ENCODE assay signal across 12 mouse cellular contexts in genomic region chr2:160328886-160329285, GRCm38 (mm10). TPM values are rescaled to one million over a fixed set of nuclear protein-coding genes. Genes with fewer than 3 reads are reported as not detected.
A peak's percentile ranks its signal among the peaks of the same experiment; 100 is the strongest.
DNase-seq lines count a peak whose midpoint lies in the region; ATAC-seq and TF ChIP-seq lines count a peak whose summit lies in the region.
"Had no signal": no experiment of that assay in that cellular context is flagged by ENCODE, and none has a peak within 500 bp of the region (broad histone marks: within the 10 kb centered on the region; RNA-seq: fewer than 3 reads in every experiment).

No protein-coding gene starts in this region.

- H3K27ac ChIP-seq in cerebellum, adult 2 months (ENCODE audit: insufficient read depth, low read length) = no peak overlapping the region
- H3K27ac ChIP-seq in liver, adult 2 months (replicated peaks; ENCODE audit: insufficient read depth, low read depth, low read length) = no peak overlapping the region
- no peak overlapping the region for H3K27ac ChIP-seq in liver, embryonic 12.5 days
- H3K27ac ChIP-seq in midbrain, embryonic 14.5 days (replicated peaks; ENCODE audit: low read depth, low read length) = no peak overlapping the region
- no peak overlapping the region for H3K27ac ChIP-seq in heart, embryonic 12.5 days (ENCODE audit: poor library complexity, severe bottlenecking)
- H3K27ac ChIP-seq: heart, embryonic 13.5 days; layer of hippocampus, adult 2 months; liver, embryonic 15.5 days had no signal

- TF ChIP-seq CTCF in cerebellum, adult 2 months (IDR thresholded peaks at IDR 0.05; ENCODE audit: borderline replicate concordance, insufficient read depth, low read depth, low read length) = no peak
- no peak for TF ChIP-seq CTCF in liver, adult 2 months (IDR thresholded peaks at IDR 0.05; ENCODE audit: low read depth, low read length)

- H3K4me3 ChIP-seq in cerebellum, adult 2 months (replicated peaks; ENCODE audit: insufficient read depth, low read depth, low read length) = no peak overlapping the region
- H3K4me3 ChIP-seq in liver, adult 2 months (ENCODE audit: insufficient read depth, low read depth, low read length) = no peak overlapping the region
- no peak overlapping the region for H3K4me3 ChIP-seq in liver, embryonic 12.5 days
- H3K4me3 ChIP-seq in midbrain, embryonic 14.5 days (replicated peaks; ENCODE audit: low read depth, low read length) = no peak overlapping the region
- no peak overlapping the region for H3K4me3 ChIP-seq in heart, embryonic 12.5 days
- H3K4me3 ChIP-seq: heart, embryonic 13.5 days; layer of hippocampus, adult 2 months; liver, embryonic 15.5 days; myocyte had no signal

- no peaks in the 10 kb centered on the region for H3K36me3 ChIP-seq in liver, adult 2 months (ENCODE audit: control insufficient read depth, insufficient read depth, low read length)
- H3K36me3 ChIP-seq in liver, embryonic 12.5 days = no peaks in the 10 kb centered on the region
- no peaks in the 10 kb centered on the region for H3K36me3 ChIP-seq in midbrain, embryonic 14.5 days (ENCODE audit: control insufficient read depth, insufficient read depth, low read length)
- no peaks in the 10 kb centered on the region for H3K36me3 ChIP-seq in heart, embryonic 12.5 days
- H3K36me3 ChIP-seq: heart, embryonic 13.5 days; liver, embryonic 15.5 days had no signal

- no peak for ATAC-seq in liver, embryonic 12.5 days
- ATAC-seq in midbrain, embryonic 14.5 days (ENCODE audit: low FRiP score, low TSS enrichment) = no peak
- ATAC-seq in heart, embryonic 12.5 days (ENCODE audit: insufficient number of reproducible peaks, low FRiP score) = no peak

- no peak overlapping the region for H3K4me2 ChIP-seq in liver, embryonic 12.5 days
- H3K4me2 ChIP-seq in midbrain, embryonic 14.5 days (ENCODE audit: low read length) = no peak overlapping the region
- no peak overlapping the region for H3K4me2 ChIP-seq in heart, embryonic 12.5 days
- H3K4me2 ChIP-seq: heart, embryonic 13.5 days; liver, embryonic 15.5 days had no signal

- DNase-seq in cerebellum, postnatal 14 days = peak; percentile 17
- no peak for DNase-seq in cerebellum, adult 2 months
- DNase-seq in liver, adult 2 months (ENCODE audit: extremely low read depth, low read depth, low spot score) = peak; percentile 24
- DNase-seq in layer of hippocampus, postnatal 14 days (ENCODE audit: low spot score in 2 of 2) = peak; percentile 8 to 27
- DNase-seq in thymus, postnatal 0 days (ENCODE audit: low spot score) = peak; percentile 20
- no peak for DNase-seq in midbrain, embryonic 14.5 days

- no peaks in the 10 kb centered on the region for H3K79me2 ChIP-seq in liver, adult 2 months (ENCODE audit: control insufficient read depth, insufficient read depth, low read length)

- no peaks in the 10 kb centered on the region for H3K4me1 ChIP-seq in cerebellum, adult 2 months (ENCODE audit: control insufficient read depth, insufficient read depth, low read length)
- peaks cover 25% of the 10 kb centered on the region for H3K4me1 ChIP-seq in liver, adult 2 months (ENCODE audit: control insufficient read depth, insufficient read depth, low read length)
- H3K4me1 ChIP-seq in liver, embryonic 12.5 days = peaks cover 16% of the 10 kb centered on the region
- no peaks in the 10 kb centered on the region for H3K4me1 ChIP-seq in midbrain, embryonic 14.5 days (ENCODE audit: control insufficient read depth, insufficient read depth, low read length)
- peaks cover 42% of the 10 kb centered on the region for H3K4me1 ChIP-seq in heart, embryonic 12.5 days (replicated peaks)

- H3K9me3 ChIP-seq in liver, embryonic 12.5 days (replicated peaks) = no peaks in the 10 kb centered on the region
- H3K9me3 ChIP-seq in midbrain, embryonic 14.5 days (ENCODE audit: control insufficient read depth, low read length) = no peaks in the 10 kb centered on the region
- H3K9me3 ChIP-seq in heart, embryonic 12.5 days (replicated peaks) = no peaks in the 10 kb centered on the region
- H3K9me3 ChIP-seq: heart, embryonic 13.5 days; liver, embryonic 15.5 days had no signal

- 19% methylated on average over 9 of the region's 9 CpGs for WGBS in cerebellum, adult 2 months
- WGBS in liver, adult 2 months = 75% methylated on average over 9 of the region's 9 CpGs
- WGBS in liver, embryonic 12.5 days (ENCODE audit: insufficient replicate concordance) = 37% methylated on average over 9 of the region's 9 CpGs
- WGBS in midbrain, embryonic 14.5 days = 66% methylated on average over 9 of the region's 9 CpGs
- WGBS in heart, embryonic 12.5 days = 35% methylated on average over 9 of the region's 9 CpGs

- no peak overlapping the region for H3K9ac ChIP-seq in liver, adult 2 months (ENCODE audit: low read depth, low read length)
- no peak overlapping the region for H3K9ac ChIP-seq in liver, embryonic 12.5 days
- H3K9ac ChIP-seq in midbrain, embryonic 14.5 days (replicated peaks; ENCODE audit: low read length) = no peak overlapping the region
- no peak overlapping the region for H3K9ac ChIP-seq in heart, embryonic 12.5 days
- H3K9ac ChIP-seq: heart, embryonic 13.5 days; liver, embryonic 15.5 days had no signal

- H3K27me3 ChIP-seq in cerebellum, adult 2 months (ENCODE audit: control insufficient read depth, insufficient read depth, low read length) = no peaks in the 10 kb centered on the region; the same call in 1 of the 2 replicates
- no peaks in the 10 kb centered on the region for H3K27me3 ChIP-seq in liver, adult 2 months (ENCODE audit: control insufficient read depth, insufficient read depth, low read length)
- no peaks in the 10 kb centered on the region for H3K27me3 ChIP-seq in liver, embryonic 12.5 days (replicated peaks)
- H3K27me3 ChIP-seq in midbrain, embryonic 14.5 days (ENCODE audit: control insufficient read depth, insufficient read depth, low read length) = no peaks in the 10 kb centered on the region
- peaks cover 5% of the 10 kb centered on the region; the same call in 1 of the 2 replicates for H3K27me3 ChIP-seq in heart, embryonic 12.5 days (replicated peaks)
- H3K27me3 ChIP-seq: liver, embryonic 15.5 days had no signal

- TF ChIP-seq POLR2A in cerebellum, adult 2 months (IDR thresholded peaks at IDR 0.05; ENCODE audit: borderline replicate concordance, insufficient read depth, low read length) = no peak
- no peak for TF ChIP-seq POLR2A in liver, adult 2 months (IDR thresholded peaks at IDR 0.05; ENCODE audit: extremely low read depth, insufficient read depth, low read length)

RNA-seq across cellular contexts. Expression of gene Gm826, which starts 5.1 kb away (rescaled TPM):
- polyA plus RNA-seq in cerebellum, adult 2 months (2012; rRNA removed) = 0.18 TPM in 1 of 2 replicates, not detected in the other
- 4.0 and 4.1 TPM in 2 replicates for total RNA-seq in liver, adult 2 months (2014; rRNA removed)
- polyA plus RNA-seq in liver, adult 2 months (2012; rRNA removed) = 1.4 and 2.9 TPM in 2 replicates
- 6.1 and 8.2 TPM in 2 replicates for polyA plus RNA-seq in liver, embryonic 12.5 days (2016; fragmentation: Nextera tagmentation; extraction: Ambion mirVana)
- total RNA-seq in layer of hippocampus, postnatal 14 days (2021) = not detected
- 0.75 and 1.7 TPM in 2 replicates for polyA plus RNA-seq in thymus, postnatal 0 days (2015; fragmentation: Nextera tagmentation; extraction: Ambion mirVana)
- polyA plus RNA-seq in midbrain, embryonic 14.5 days (2014; fragmentation: Nextera tagmentation; extraction: Ambion mirVana) = 0.38 TPM in 1 of 2 replicates, not detected in the other
- polyA plus RNA-seq in heart, embryonic 12.5 days (2016; fragmentation: Nextera tagmentation; extraction: Ambion mirVana) = 25.5 and 32.2 TPM in 2 replicates
- total RNA-seq: layer of hippocampus, adult 2 months had no signal
- polyA plus RNA-seq: myocyte had no signal

RNA-seq across cellular contexts. Expression of gene Mafb, which starts 38.0 kb away (rescaled TPM):
- 2.7 and 4.3 TPM in 2 replicates for polyA plus RNA-seq in cerebellum, adult 2 months (2012; rRNA removed)
- total RNA-seq in liver, adult 2 months (2014; rRNA removed) = 17.0 and 22.3 TPM in 2 replicates
- 6.3 and 10.3 TPM in 2 replicates for polyA plus RNA-seq in liver, adult 2 months (2012; rRNA removed)
- 3.0 and 3.1 TPM in 2 replicates for polyA plus RNA-seq in liver, embryonic 12.5 days (2016; fragmentation: Nextera tagmentation; extraction: Ambion mirVana)
- total RNA-seq in layer of hippocampus, postnatal 14 days (2021) = 10 to 100 TPM; 11.5 to 12.4 TPM
- 8.5 and 10.7 TPM in 2 replicates for polyA plus RNA-seq in thymus, postnatal 0 days (2015; fragmentation: Nextera tagmentation; extraction: Ambion mirVana)
- polyA plus RNA-seq in midbrain, embryonic 14.5 days (2014; fragmentation: Nextera tagmentation; extraction: Ambion mirVana) = 4.0 and 4.9 TPM in 2 replicates
- polyA plus RNA-seq in heart, embryonic 12.5 days (2016; fragmentation: Nextera tagmentation; extraction: Ambion mirVana) = 7.0 and 7.8 TPM in 2 replicates

Comparison
In these comparisons a context has a peak if more than half of its experiments do, and no peak if none do; other contexts are left out.
1. DNase-seq: peak in cerebellum, postnatal 14 days (2 of 2), liver, adult 2 months (single experiment), layer of hippocampus, postnatal 14 days (2 of 2) and thymus, postnatal 0 days (single experiment); none in cerebellum, adult 2 months (0 of 2) and midbrain, embryonic 14.5 days (single experiment).